Mouse (Mus musculus): ENCODE measurements around the gene Tdrd1.

- TF ChIP-seq TAL1 (IDR thresholded peaks at IDR 0.05; ENCODE audit: low read length), result no peak
- no peak for TF ChIP-seq GABPA (IDR thresholded peaks at IDR 0.05; ENCODE audit: low read depth, low read length)
- no peak for TF ChIP-seq CTCF (IDR thresholded peaks at IDR 0.05 in 2 of 3, conservative IDR thresholded peaks at IDR 0.05 in 1 of 3; ENCODE audit: control insufficient read depth in 1 of 3, insufficient read depth in 1 of 3, low read depth in 2 of 3, low read length in 3 of 3, poor library complexity in 1 of 3, severe bottlenecking in 1 of 3)
- TF ChIP-seq POLR2A (IDR thresholded peaks at IDR 0.05; ENCODE audit: control insufficient read depth in 1 of 2, insufficient read depth in 1 of 2, low read depth in 1 of 2, low read length in 2 of 2, poor library complexity in 1 of 2), result no peak
- no peak for TF ChIP-seq MXI1 (IDR thresholded peaks at IDR 0.05; ENCODE audit: low read depth, low read length)
- TF ChIP-seq ZKSCAN1 (IDR thresholded peaks at IDR 0.05; ENCODE audit: low read depth, low read length), result no peak
- no peak for TF ChIP-seq ZNF384 (IDR thresholded peaks at IDR 0.05; ENCODE audit: low read depth, low read length)
- TF ChIP-seq SMC3 (IDR thresholded peaks at IDR 0.05; ENCODE audit: low read depth, low read length), result no peak
- TF ChIP-seq KAT2A (conservative IDR thresholded peaks at IDR 0.05; ENCODE audit: low read depth, low read length), result no peak
- no peak for TF ChIP-seq BHLHE40 (IDR thresholded peaks at IDR 0.05; ENCODE audit: borderline replicate concordance, low read depth, low read length)
- TF ChIP-seq EP300 (IDR thresholded peaks at IDR 0.05; ENCODE audit: low read depth in 1 of 2, low read length in 2 of 2), result no peak
- TF ChIP-seq CHD2 (IDR thresholded peaks at IDR 0.05; ENCODE audit: low read length), result no peak
- TF ChIP-seq UBTF (IDR thresholded peaks at IDR 0.05; ENCODE audit: borderline replicate concordance, insufficient read depth, low read depth, low read length), result no peak
Observed at GRCm38 (mm10) chr19:56842974-56843373, 17.0 kb downstream of the Tdrd1 start.

Measured in MEL (cell line).